Mouse (Mus musculus): ENCODE data around the gene Vars.
A peak's percentile ranks its signal among the peaks of the same experiment; 100 is the strongest.
"Not testable (repeated sequence)": the region's sequence is repeated elsewhere in the genome, so short reads cannot be mapped to it uniquely, and the experiment has no call there.

Vars gene

DNA sequence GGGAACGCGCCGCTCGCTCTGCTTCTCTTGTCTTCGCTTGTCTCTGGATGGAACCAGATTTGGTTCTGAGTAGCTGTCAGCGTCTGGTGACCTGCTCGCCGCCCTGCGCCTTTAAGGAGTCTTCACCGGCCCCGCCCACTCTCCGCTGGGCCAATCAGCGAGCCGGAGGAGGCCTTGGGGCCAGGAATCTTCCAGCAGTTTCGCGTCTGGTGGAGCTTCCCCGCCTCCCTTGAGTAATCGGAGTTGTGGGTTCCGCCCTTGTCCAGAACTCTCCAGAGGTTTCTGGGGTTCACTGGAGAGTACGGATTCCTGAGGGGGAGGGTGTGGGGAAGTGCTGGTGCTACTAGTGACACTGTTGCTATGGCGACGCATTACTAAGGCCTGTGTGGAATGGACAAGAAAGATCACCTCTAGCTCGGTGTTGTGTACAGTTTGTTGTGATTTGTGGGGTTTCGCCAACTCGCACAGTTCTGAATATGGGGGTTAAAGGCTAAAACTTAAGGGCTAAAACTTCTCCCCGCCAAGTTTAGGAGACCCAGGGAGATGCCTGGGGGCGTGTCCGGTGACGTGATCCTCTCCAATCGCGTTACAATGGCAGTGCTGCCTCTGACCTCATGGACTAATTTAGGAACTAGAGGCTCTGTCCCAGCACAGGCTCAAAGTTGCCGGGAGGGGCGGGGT is 28.6 kb upstream of the Vars start, which contains the start of the genes Hspa1a and Hspa1l:
TSS of gene Hspa1a (minus strand) at position 88 of the 681 bp plus-strand sequence.
TSS of gene Hspa1l (plus strand) at position 635 of the 681 bp plus-strand sequence.
- DNase-seq (ENCODE audit: low read depth, low spot score), result not testable (repeated sequence)

DNA sequence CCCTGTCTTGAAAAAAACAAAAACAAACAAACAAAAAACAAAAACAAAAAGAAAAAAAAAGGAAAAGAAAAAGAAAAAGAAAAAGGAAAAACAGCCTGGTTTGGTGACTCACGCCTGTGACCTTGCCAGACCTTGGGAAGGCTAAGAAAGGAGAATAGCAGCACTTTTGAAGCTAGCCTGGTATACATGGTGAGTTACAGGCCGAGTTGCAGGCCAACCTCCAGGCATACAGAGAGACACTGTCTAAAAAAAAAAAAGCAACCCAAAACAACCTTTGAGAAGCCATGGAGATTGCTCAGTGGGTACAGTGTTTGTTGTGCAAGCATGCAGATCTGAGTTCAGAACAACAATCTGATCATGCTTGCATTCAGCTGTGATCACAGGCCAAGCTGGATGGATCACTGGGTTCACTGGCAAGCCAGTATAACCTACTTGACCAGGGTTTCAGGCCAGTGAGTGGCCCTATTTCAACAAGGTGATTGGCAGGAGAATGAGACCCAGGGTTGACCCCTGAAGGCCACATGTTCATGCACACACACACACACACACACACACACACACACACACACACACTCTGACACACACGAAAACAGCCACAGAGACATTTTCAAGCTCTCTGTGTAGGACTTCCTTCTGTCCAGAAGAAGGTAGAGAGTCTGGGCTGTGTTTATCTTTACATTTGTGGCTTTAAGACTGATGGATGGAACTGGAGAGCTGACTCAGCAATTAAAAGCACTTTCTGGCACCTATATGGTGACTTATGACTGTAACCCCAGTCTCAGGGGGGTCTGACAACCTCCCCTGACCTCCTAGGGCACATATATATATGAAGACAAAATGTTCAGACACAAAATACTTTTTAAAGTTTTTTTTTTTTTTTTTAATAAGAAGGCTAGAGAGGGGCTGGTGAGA is 24.9 kb upstream of the Vars start:
- DNase-seq (ENCODE audit: low read depth, low spot score), result no peak

GRCm38 (mm10) chr17:34977000-34977399 is 23.8 kb upstream of the Vars start:
- no peak for DNase-seq (ENCODE audit: low read depth, low spot score)

DNA sequence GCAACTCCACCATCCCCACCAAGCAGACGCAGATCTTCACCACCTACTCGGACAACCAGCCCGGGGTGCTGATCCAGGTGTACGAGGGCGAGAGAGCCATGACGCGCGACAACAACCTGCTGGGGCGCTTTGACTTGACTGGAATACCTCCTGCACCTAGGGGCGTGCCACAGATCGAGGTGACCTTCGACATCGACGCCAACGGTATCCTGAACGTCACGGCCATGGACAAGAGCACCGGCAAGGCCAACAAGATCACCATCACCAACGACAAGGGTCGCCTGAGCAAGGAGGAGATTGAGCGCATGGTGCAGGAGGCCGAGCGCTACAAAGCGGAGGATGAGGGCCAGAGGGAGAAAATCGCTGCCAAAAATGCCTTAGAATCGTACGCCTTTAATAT is 22.5 kb upstream of the Vars start:
- no peak for DNase-seq (ENCODE audit: low read depth, low spot score)

- DNase-seq (ENCODE audit: low read depth, low spot score), result no peak
Measured at GRCm38 (mm10) chr17:34979631-34980030, 21.2 kb upstream of the Vars start.

GRCm38 (mm10) chr17:34980655-34981054 is 20.1 kb upstream of the Vars start:
- no peak for DNase-seq (ENCODE audit: low read depth, low spot score)

- peak; percentile 88 for DNase-seq (ENCODE audit: low read depth, low spot score)
Measured at GRCm38 (mm10) chr17:34981690-34982180, 19.1 kb upstream of the Vars start, which contains the start of gene Lsm2. TSS of gene Lsm2 (plus strand) at chr17:34981862.

GRCm38 (mm10) chr17:34982328-34982727 is 18.5 kb upstream of the Vars start:
- DNase-seq (ENCODE audit: low read depth, low spot score), result no peak

DNA sequence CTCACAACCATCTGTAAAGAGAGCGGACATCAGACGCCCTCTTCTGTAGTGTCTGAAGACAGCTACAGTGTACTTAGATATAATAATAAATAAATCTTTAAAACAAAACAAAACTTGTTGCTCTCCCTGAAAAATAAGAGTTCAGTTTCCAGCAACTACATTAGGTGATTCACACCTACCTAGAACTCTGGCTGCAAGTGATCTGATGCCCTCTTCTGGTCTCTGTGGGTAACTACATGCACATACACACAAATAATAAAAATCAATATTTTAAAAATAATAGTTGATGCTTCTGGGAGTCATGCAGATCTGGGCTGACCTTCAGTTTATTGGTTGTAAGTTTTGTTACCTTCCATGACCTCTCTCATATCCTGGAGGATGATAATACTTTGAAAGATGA is 16.6 kb upstream of the Vars start:
- DNase-seq (ENCODE audit: low read depth, low spot score), result no peak

- DNase-seq (ENCODE audit: low read depth, low spot score), result no peak
Measured at GRCm38 (mm10) chr17:34994751-34995150, 6.0 kb upstream of the Vars start.

DNA sequence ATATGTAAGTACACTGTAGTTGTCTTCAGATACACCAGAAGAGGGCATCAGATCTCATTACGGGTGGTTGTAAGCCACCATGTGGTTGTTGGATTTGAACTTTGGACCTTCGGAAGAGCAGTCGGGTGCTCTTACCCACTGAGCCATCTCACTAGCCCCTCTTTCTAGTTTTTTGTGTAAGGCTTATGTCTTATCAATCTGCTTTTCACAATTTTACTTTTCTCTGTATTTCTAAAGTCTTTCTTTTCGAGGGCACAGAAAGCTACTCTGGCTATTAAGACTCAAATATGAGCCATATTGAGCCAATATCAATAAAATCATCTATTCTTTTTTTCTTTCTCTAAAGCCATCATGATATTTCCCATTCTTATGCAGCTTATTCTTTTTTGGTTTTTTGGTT is 5.6 kb upstream of the Vars start:
- not testable (repeated sequence) for DNase-seq (ENCODE audit: low read depth, low spot score)

- DNase-seq (ENCODE audit: low read depth, low spot score), result not testable (repeated sequence)
Measured at GRCm38 (mm10) chr17:34995927-34996326, 4.9 kb upstream of the Vars start.

- no peak for DNase-seq (ENCODE audit: low read depth, low spot score)
Measured at GRCm38 (mm10) chr17:34996411-34997141, 4.2 kb upstream of the Vars start.

- DNase-seq (ENCODE audit: low read depth, low spot score), result no peak
Measured at GRCm38 (mm10) chr17:34997142-34997483, 3.7 kb upstream of the Vars start.

DNA sequence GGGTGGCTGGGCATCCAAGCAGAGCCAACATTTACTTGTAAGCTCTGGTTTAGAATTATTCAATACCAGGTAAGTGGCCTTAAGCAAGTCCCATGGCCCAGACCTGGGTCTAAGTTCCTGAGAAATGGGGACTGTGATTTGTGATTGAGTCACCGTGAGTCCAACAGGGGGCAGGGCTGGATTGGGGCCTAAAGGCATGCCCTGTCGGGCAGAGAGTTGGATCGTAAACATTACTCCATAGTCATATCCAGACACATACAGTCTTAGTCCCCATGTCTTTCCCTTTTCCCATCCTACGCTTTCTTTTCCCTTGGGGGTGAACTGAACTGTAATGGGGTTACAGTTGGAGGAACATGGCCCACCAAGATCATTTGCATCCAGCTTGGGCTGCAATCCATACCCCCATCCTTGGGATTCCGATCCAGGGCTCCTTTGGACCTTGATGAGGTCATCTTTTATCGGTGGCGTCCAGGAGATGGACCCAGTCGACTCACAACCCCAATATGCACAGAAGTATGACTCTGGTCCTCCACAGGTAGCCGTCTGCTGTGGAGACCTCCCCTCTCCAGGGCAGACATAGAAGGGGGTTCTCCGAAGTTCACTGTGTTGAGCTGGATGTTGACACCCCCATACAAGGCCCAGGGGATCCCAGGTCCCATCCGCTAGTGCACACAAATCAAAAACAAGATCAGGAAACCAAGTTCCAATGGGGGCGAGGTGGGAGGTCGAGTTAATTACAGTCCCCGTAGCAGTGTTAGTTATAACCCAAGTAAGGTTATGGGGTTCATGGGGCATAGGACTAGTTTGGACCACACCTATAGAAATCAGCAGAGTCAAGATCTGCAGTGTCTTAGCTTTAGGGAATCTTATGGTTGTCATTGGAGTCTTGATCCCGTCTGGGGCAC is 2.0 kb upstream of the Vars start:
- DNase-seq (ENCODE audit: low read depth, low spot score), result no peak

DNA sequence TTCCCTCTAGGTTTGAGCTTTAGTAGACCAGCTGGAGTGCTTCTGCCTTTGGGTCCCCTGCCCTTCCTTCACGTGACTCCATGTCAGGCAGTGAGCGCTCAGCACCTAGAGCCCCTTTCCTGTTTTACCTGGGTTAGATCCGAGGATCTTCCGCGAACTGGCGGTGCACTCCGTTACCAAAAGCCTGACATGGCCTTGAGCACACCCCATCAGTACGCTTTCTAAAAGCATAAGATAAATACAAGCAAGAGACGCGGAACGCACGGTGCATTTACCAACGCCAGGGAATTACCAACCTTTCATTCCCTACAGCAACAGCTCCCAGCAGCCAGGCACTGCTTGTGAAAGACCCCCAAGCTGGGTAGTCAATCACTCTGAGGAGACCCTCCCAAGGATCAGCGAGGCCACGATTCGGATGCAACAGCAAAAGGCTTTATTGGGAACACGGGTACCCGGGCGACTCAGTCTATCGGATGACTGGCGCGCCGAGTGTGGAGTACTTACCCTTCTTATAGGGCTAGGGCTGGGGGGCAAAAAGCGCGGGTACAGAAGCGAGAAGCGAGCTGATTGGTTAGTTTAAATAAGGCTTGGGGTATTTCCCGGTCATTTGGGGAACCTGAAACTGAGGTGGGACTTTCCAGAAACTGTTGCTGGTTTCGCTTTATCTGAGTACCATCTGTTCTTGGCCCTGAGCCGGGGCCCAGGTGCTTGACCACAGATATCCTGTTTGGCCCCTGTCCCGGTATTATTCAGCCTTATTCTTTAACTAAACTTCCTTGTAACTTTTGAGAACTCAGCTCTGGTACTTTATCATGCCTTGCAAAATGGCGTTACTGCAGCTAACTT is 693 bp upstream of the Vars start:
- DNase-seq (ENCODE audit: low read depth, low spot score), result not testable (repeated sequence)

DNA sequence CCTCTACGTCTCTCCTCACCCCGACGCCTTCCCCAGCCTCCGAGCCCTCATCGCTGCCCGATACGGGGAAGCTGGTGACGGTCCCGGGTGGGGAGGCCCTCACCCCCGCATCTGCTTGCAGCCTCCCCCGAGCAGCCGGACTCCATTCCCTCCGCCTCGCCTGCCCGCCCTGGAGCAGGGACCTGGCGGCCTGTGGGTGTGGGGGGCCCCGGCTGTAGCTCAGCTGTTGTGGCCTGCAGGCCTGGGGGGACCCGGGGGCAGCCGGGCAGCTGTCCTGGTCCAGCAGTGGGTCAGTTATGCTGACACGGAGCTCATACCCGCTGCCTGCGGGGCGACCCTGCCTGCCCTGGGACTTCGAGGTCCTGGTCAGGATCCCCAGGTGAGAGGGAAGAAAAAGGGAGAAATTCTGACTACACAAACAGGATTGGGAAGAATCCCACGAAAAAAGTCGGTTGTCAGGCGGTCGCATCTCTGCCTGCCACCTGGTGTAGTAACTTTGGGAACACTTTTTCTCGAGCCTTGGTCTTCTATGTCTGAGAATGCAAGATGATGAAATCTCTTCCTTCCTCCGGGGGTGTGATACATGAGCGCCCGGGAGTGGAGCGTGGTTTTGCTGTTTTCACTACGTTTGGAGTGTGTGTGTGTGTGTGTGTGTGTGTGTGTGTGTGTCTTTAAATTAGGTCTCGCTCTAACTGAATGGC is 815 bp downstream of the Vars start:
- DNase-seq (ENCODE audit: low read depth, low spot score), result no peak

DNA sequence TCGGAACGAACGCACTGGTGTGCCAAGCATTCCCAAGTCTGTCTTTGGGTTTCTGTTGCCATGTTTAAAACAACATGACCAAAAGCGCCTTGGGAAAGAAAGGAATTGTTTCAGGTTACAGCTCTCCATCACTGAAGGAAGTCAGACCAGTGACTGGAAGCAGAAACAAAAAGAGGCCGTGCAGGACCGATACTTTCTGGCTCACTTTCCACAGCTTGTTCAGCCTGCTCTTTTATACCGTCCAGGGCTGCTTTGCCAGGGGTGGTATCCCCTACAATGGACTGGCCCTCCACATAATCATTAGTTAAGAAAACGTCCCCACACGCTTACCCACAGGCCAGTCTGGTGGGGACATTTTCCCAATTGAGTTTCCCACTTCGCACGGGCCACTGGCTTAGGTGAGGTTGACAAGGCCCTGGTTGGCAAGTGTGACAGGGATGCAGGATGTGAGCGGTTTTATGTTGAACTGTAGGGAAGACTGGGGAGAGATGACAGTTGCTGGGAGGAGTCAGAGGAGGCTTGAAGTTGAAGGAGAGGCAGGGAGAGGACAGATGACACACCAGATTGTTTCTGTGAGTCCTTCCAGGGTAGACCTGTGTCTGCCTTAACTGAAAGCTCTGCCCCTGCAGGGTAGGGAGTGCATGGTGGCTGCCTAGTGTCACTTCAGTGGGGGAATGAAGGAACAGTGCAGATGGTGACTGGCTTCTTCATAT is 1.5 kb downstream of the Vars start:
- no peak for DNase-seq (ENCODE audit: low read depth, low spot score)

Data from retina, postnatal 7 days (tissue).